Mouse (Mus musculus) ES-CJ7 (cell line): ENCODE data around the gene Tln1.
"Not testable (repeated sequence)": the region's sequence is repeated elsewhere in the genome, so short reads cannot be mapped to it uniquely, and the experiment has no call there.

Experiments
- DNase-seq: peaks from one replicate; pipeline ENCODE4 v3.0.0; 2011; ENCODE audit warnings: low read depth, low spot score

The Tln1 gene

DNA sequence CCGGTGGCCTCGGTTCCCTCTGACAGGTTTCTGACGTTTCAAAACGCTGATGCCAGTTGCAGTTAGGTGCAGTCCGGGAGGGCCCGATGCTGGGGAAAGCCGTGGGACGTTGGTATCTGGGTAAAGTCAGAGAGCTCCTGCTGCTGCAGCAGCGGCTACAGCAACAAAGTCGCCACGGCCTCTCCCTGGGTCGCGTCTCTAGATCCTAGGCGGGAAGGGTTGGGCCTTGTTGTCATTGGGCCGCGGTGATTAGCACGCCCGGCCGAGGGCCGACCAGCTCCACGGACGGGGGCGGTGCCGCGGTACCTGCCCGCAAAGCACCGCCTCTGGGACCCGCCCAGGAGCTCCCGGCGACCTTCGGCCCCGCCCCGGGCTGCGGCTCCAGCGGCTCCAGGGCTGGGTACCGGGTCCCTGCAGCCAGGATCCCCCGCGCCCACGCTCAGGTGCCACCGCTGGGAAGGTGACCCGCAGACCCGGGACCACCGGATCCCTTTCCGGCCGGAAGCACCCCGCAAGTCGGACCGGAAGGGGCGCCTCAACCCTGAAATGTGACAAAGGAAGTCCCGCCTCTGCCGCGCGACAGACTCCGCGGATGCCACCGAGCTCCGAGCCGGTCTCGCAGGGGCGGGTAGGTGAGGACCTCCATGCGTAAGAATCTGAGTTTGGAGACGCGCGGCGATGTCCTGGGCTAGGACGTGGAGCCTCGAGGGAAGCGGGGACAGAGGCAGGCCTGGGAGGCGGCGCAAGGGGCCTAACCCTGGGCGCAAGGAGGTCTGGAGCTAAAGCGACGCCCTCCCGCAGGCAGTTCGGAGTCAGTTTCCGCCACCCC lies 16.1 kb upstream of the Tln1 start, which contains the start of the genes Rgp1 and Gba2:
Gene Rgp1, plus strand, starts transcription at position 340 of the 829 bp plus-strand sequence.
Gene Gba2, minus strand, starts transcription at position 498 of the 829 bp plus-strand sequence.
- peak; percentile 73 for DNase-seq

DNA sequence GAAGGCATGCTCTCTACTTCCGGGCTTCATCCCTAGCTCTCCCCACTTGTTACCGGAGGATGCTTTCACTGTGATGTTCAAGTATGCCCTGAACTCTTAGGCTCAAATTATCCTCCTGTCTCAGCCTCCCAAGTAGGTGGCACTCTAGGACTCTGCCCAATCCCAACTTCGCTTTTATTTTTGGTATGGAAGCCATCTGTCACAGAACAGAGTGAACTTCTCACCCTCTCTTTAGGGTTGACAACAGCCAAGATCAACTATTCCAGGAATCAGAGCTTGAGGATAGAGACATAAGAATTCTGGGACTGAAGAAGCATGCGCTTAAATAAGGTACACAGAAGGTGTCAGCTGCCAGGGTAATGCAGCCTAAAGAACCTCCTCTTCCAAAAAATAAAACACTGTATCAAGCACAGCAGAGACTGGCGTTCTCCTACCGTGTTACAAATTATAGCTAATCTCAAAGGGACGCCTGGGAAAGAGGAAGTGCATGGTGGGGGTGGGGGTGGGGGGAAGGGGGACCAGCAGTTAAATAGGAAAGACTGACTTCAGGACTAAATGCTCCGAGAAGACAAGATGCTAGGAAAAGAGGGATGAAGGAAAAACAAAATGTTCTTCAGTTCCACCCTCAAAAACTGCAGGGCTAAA lies 14.9 kb upstream of the Tln1 start:
- no peak for DNase-seq

DNA sequence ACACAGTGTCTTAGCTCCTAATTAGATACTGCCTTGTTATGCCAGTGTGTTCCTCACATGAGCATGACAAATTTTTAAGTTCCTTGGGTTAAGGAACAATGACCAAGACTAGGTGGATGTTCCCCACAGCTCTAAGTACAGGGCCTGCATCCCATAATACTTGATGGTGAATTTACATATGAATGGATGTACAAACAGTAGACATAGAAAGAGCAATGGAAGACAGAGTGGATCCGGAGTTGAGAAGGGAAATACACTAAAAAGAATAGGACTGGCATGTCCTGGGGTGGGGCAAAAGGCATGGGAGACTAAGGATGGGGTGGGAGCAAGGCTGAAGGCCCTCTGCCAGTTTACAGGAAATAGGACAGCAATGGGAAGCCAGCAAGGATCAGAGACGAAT lies 12.9 kb upstream of the Tln1 start:
- DNase-seq: no peak

DNA sequence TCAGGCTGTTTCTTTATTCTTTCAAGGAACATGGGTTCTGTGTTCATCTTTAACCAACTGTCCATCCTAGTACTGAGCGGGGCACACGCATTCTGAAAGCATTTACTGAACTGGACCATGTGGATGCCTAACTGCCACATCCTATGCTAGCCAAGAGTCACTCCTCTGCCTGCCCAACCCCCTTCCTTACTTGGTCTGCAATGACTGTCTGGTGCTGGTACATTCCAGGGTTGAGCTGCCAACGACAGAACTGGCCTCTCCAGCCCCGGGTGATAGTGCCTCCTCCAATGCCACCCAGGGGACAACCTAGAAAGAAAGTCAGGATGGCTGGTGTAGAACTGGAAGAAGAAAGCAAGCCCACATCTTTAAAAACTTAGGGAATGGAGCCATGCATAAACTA lies 11.1 kb upstream of the Tln1 start:
- no peak for DNase-seq

DNA sequence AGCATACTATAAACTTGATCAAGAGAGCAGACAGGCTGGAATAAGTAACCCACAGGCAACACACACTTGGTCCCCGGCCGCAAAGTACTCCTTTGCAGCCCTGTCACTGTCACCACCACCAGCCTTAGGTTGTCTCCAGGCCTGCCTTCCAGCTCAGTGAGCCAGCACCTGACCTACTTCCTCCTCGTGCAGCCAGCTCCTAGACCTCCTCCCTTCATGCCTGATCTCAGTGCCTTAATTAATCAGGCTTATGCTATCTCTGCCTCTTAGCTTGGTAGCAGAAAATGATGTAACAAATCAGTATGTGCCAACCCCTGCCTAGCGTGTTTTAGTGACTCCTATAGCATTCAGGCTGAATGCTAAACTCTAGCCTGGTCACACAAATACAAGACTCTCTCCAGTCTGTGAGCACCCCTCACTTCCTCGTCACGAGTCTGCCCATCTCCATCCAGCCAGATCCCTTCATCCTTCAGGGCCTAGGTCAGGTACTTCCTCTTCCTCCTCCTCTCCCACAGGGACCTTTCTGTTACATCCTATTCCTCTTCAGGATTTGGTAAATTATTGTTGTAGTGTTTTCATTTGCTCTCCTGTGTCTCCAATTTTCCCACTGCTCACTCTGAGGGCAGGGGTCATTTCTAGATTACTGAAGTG lies 9.0 kb upstream of the Tln1 start:
- no peak for DNase-seq

DNA sequence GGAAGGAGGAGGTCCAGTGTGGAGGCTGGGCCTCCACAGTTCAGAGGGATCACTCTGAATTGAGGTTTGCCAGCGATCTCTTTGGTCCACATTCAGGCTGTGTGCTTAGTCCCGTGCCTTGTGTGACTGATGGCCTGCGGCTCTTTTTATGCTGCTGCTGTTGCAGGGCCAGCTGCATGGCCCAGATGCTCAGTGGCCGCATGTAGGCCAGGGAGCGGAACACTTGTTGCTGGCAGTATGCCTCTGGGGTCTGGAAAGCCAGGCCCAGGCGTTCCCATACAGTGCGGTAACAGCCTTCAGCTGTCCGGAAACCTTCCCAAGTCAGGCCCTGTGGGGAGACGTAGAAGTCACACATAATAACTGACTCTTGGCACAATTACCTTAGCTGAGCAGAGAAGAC lies 4.6 kb upstream of the Tln1 start:
- no peak for DNase-seq

DNA sequence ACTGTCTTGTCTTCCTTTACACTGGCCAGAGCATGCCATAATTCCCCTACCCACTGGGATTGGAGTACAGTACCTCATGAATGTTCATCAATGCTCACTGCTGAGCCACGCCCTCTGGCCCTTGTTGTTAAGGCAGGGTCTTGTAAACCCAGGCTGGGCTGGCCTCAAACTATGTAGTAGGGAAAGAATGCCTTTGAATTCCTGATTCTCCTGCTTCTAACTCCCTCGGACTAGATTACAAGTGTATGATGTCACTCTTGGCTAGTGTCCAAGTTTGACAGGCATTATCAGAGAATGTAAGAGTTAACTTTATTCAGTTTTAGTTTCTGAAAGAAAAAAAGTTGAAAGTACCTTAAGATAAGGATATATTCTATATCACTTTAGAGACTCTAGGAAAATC lies 1.7 kb upstream of the Tln1 start:
- DNase-seq: peak; percentile 48

DNA sequence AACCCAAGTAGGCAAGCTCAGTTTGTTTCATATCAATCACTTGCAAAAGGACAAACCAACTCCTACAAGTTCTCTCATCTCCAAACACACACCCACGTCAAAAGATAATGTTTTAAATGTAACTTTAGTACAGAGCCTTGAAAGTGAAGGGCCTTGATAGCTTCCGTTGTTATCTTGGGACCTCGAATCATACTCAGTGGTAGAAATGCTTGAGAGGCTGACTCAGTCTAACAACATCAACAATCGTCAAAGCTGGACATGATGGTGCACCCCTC lies 1.0 kb upstream of the Tln1 start:
- DNase-seq: no peak

DNA sequence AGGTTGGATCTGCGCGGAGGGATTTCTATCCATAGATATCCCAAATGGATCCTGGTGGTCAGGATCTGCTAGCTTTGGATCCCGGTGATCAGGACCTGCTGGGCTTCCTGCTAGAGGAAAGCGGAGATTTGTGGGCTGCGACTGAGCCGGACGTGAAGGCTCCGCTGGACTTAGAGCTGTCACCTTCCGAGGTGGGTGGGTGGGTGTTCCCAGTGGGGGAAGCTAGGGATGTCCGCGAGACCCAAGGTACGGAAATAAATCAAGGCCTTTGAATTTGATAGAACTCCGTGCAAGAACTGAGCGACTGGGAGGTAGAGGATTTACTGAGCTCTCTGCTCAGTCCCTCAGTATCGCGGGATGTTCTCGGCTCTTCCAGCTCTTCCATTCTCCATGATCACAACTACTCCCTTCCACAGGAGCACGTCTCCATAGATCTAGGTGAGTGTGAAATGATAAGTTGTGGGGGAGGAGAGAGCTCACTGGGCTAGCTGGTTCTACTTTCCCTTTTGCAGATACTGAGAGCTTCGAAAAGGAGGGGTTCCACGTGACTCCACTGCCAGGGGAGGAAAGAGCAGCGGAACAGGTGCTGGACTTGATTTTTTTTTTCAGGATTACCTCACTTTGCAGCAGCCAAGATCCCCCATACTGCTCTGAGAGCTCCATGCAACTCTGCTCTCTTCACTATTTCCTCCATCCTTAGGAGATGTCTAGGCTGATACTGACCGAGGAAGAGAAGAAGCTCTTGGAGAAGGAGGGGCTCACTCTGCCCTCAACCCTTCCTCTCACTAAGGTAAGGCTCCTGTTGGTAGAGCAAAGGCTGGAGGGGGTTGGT lies 494 bp upstream of the Tln1 start:
- no peak for DNase-seq

DNA sequence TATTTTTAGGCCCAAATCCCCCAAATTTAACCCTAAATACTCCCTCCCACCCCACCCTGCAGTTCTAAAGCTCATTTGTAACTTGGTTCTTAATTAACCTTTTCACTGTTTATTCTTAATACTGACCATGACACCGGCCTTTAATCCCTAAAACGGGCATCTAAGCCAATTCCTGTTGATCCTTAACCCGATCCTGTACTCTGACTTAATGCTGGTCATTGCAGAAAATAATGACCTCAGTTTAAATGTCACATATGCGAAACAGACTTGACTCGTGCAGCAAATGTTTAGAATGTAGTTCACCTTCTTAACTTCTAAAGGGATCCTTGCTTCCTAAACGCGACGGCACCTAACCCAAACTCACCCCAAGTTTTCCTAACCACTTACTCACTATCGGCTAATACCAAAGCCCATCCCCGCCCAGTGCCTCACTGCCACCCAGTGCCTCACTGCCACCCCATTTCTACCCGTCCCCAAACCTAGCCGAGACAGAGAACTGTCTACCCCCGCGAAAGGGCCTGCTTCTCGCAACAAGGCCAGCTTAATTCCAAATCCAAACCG lies 975 bp downstream of the Tln1 start:
- DNase-seq: no peak

DNA sequence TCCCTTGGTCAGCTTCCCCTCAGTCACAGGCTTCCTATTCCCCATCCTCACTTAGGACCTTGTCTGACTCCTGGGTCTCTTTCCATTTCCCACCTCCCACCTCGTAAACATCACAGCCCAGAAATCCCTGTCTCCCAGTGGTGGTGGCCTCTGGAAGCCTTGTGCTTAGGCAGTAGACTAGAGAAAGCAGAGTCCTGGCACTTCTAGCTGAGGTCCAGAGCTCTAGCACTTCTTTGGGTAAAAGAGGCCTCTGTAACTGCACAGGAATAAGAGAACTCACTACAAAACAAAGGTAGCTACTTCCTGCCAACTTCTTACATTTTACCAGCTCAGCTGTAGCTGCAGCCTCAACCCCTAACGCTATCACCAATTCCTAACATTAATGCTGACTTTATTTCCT lies 1.5 kb downstream of the Tln1 start:
- no peak for DNase-seq

DNA sequence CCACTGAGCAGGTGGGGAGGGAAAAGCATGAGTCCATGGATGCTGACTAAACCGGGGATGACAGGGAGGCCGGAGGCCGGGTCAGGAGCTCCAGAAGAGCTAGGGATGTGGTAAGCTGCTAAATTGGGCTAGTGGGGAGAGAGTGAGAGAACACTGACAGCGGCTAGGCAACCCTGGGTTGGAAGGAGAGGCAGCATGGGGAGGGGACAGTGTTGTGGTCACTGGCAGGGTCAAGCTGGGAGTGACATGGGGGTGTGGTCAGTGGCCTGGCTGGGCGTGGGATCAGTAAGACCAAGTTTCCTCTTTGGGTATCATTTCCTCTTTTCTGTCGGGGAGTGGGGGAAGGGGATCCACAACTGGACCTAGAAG lies 2.3 kb downstream of the Tln1 start:
- DNase-seq: no peak

DNA sequence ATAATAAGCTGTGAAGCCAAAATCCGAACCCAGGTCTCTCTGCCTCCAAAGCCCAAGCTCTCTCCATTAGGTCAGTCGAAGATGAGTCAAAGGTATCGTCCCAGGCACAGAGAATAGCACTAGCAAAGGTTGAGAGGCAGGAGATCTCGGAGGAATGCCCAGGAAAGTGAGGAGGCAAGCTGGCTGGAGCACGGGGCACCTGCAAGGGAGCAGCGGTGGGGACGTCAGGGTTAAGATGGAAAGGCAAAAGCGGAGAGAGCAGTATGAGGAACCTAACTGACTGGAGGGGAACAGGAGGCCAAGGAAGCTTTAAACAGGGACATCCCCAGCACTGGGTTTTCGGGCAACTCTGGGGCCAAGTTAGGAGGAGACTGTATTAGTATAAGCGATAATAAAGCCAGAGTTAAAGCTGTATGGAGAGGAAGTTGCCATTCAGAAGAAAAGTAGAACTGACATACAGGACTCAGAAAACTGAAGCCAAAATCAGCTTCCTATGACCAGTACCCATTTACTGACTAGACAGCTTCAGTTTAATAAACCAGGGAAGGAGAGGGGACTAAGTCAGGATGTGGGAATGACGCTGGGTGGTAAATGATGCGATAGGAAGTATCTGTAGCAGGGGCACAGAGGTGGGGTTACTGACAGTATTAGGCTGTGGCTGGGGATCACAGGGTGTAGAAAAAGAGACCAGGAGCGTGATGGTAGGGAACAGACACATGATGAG lies 2.8 kb downstream of the Tln1 start:
- no peak for DNase-seq

DNA sequence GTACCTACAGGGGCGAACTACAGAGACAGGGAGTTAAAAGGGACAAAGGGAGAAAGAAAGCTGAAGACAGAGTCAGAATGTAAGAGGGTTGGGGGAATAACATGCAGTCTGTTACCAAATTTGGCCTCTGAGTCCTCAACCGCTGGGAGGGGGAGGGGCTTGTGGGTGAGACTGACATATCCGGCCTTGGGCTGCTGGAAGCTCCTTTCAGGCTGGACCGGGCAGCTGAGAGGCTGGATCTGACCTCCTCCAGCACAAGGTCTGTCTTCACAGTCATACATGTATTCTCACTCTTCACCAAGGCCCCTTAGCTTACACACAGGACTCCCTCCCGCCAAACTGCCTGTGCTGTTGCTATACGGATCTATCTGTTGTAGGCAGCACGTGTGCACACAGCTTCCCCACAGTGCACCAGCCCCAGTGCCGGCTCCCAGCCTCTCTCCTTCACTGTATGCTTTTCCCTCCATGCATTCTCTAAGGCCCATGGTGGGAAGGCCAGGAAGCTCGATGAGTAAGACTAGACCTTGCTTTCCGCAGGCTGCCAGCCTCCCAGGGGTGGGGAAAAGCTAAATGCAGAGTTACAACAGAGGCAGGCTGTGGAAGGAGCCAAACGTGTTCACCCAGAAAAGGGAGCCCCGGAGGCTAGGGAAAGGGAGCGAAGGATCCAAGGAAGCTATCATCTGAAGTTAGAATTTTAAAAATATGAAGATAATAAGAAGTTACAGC lies 3.7 kb downstream of the Tln1 start:
- peak; percentile 67 for DNase-seq

DNA sequence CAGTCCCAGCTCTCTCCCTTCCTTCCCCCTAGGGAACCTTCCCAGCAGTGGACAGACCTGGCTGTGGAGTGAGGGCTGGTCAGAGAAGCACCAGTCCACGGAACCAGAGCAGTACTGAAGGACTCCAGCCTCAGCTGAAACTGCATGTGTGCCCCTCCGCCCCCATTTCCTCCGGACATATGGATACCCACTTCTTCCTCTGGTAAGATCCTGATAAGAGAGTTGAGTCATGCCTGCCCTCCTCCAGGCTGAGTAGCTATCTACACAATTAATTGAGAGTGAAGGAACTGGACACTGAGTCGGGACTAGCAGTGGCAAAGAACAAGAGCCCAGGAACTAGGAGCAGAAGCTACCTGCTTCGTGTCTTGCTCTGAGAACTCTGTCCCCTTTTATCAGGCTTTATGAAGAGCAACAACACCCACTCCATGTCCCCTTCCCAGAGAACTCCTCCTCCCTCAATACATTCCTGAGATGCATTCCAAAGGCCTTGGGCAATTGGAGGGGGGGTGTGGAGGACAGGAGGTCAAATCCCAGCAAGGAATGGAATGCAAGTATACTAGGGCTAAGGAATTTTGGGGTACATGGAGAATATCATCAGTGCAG lies 4.4 kb downstream of the Tln1 start:
- peak; percentile 81 for DNase-seq

DNA sequence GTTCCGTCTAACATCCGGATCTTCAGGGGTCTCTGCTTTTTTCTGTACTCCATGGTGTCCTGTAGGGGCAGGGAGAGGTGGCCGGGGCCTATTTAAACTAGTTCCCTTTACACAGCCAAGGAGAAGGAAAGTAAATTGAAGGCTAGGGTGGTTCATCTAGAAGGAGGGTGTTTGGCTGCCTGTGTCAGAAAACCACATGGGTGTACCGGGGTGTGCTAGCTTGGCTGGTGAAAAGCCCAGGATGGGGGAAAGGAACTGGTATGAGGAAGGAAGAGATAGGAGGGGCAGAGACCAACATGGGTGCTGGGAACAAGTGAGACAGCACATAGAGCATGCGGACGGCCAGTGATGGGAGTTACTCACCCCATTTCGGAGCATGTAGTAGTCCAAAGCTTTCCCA lies 6.6 kb downstream of the Tln1 start:
- no peak for DNase-seq

DNA sequence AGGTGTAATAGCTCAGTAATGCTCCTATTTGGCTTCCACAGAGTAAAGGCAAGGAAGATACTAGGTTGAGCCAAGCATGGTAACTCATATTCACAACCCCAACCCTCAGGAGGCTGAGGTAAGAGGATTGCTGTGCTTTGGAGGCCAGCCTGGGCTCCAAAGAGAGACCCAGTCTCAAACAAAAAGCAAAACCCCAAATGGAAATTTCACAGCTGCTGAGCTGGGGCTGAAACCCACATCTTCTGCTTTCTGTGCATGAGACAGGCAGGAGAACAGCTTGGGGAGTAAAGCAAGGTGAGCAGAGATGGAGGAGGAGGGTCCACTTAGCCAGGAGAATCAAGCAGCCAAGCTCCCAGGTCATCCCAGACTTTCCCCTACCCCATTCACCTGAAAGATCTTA lies 8.6 kb downstream of the Tln1 start:
- no peak for DNase-seq

DNA sequence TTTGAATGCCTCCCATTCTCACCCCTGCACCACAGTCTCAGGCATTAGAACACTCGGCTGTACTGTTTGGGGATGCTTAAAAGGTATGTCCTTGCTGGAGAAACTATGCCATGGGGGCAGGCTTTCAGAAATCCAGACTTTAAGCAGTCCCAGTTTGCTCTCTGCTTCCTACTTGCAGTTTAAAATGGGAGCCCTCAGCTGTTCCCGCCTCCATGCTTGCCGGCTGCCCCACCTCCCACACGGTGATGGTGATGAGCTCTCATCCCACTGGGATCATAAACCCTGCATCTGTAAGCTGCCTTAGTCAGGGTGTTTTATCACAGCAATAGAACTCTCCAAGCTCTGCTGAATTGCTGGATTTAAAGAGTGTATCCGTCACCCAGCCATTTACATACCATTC lies 10.1 kb downstream of the Tln1 start:
- DNase-seq: no peak

DNA sequence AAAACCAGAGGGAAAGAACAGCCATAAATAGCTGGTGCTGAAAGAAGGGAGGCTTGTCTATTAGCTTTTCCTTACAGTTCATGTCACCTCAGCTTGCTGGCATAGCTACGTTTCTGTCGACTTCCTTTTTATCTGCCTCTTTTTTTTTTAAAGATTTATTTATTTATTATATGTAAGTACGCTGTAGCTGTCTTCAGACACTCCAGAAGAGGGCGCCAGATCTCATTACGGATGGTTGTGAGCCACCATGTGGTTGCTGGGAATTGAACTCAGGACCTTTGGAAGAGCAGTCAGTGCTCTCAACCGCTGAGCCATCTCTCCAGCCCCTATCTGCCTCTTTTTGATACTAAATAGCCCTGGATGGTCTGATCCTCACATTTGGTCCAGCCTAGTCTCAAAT lies 10.6 kb downstream of the Tln1 start:
- DNase-seq: not testable (repeated sequence)

DNA sequence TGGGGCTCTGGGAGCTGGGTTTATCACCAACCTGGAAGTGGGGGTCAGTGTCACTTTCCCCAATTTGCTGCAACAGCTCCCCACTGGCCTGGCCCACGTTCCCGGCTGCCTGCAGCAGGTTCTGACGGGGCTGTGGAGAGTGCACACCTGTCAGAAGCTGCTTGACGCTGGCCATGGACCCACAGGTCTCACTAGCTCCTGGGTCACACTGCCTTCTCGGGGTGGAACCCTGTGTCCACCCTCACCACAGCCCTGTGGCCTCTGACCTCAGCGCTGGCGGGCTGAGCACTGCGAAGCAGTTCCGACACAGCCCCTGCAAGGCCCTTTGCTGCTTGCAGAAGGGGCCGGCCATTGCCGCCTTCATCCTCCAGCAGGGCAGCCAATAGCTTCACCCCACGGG lies 13.4 kb downstream of the Tln1 start:
- DNase-seq: no peak
